Mouse (Mus musculus): ENCODE results near the gene Vmn1r205. TPM values are rescaled to one million over a fixed set of nuclear protein-coding genes. Genes with fewer than 3 reads are reported as not detected.
"Not testable (repeated sequence)": the region's sequence is repeated elsewhere in the genome, so short reads cannot be mapped to it uniquely, and the experiment has no call there.

The Vmn1r205 gene
- not detected in 2 replicates for polyA plus RNA-seq (2016; fragmentation: Nextera tagmentation; extraction: Ambion mirVana)

GRCm38 (mm10) chr13:22592900-22593299, at the start of gene Vmn1r205:
Gene Vmn1r205 (minus strand): TSS chr13:22593000.
- H3K4me3 ChIP-seq (replicated peaks) = no peak within 1 kb of the TSS
- no peak within 1 kb of the TSS for H3K27ac ChIP-seq
- no peaks in the 10 kb centered on the region for H3K27me3 ChIP-seq
- no peaks in the 10 kb centered on the region for H3K9me3 ChIP-seq
- no peaks in the 10 kb centered on the region for H3K36me3 ChIP-seq
- 90% methylated on average over 3 of the region's 3 CpGs for WGBS
- no peaks in the 10 kb centered on the region for H3K4me1 ChIP-seq (replicated peaks)
- H3K4me2 ChIP-seq = no peak within 1 kb of the TSS
- no peak for ATAC-seq (ENCODE audit: insufficient number of reproducible peaks, insufficient read depth, low FRiP score, low TSS enrichment, low read depth)
- H3K9ac ChIP-seq (replicated peaks) = no peak within 1 kb of the TSS

GRCm38 (mm10) chr13:22624151-22624550, 31.4 kb upstream of the Vmn1r205 start, which contains the start of gene Vmn1r206:
Gene Vmn1r206 (minus strand): TSS chr13:22624251.
- not testable (repeated sequence) for H3K27ac ChIP-seq; ATAC-seq (ENCODE audit: insufficient number of reproducible peaks, insufficient read depth, low FRiP score, low TSS enrichment, low read depth); H3K9ac ChIP-seq (replicated peaks); H3K4me1 ChIP-seq (replicated peaks); H3K4me2 ChIP-seq; H3K9me3 ChIP-seq; H3K4me3 ChIP-seq (replicated peaks); H3K27me3 ChIP-seq; H3K36me3 ChIP-seq

- not testable (repeated sequence) for H3K4me2 ChIP-seq; H3K27ac ChIP-seq; H3K4me3 ChIP-seq (replicated peaks); H3K4me1 ChIP-seq (replicated peaks); H3K9me3 ChIP-seq; H3K36me3 ChIP-seq; H3K9ac ChIP-seq (replicated peaks); ATAC-seq (ENCODE audit: insufficient number of reproducible peaks, insufficient read depth, low FRiP score, low TSS enrichment, low read depth); H3K27me3 ChIP-seq
- WGBS = 83% methylated on average over 14 of the region's 14 CpGs
These were observed 9.5 kb downstream of the Vmn1r205 start for GRCm38 (mm10) chr13:22583336-22583735.

- not testable (repeated sequence) for H3K9ac ChIP-seq (replicated peaks); H3K27me3 ChIP-seq; H3K4me3 ChIP-seq (replicated peaks); H3K4me1 ChIP-seq (replicated peaks); H3K9me3 ChIP-seq; ATAC-seq (ENCODE audit: insufficient number of reproducible peaks, insufficient read depth, low FRiP score, low TSS enrichment, low read depth); H3K4me2 ChIP-seq; H3K36me3 ChIP-seq; H3K27ac ChIP-seq
- 83% methylated on average over 3 of the region's 3 CpGs for WGBS
These were observed 17.9 kb downstream of the Vmn1r205 start for GRCm38 (mm10) chr13:22574911-22575310.

- not testable (repeated sequence) for H3K9me3 ChIP-seq, H3K27me3 ChIP-seq
- 56% methylated on average over 1 of the region's 1 CpGs for WGBS
These were observed 39.9 kb downstream of the Vmn1r205 start, which contains the start of gene Vmn1r204 for GRCm38 (mm10) chr13:22552898-22553297. Gene Vmn1r204 (plus strand): TSS chr13:22553198.

More at GRCm38 (mm10) chr13:22552898-22553297, 39.9 kb downstream of the Vmn1r205 start, which contains the start of gene Vmn1r204:
- not testable (repeated sequence) for H3K36me3 ChIP-seq; ATAC-seq (ENCODE audit: insufficient number of reproducible peaks, insufficient read depth, low FRiP score, low TSS enrichment, low read depth); H3K9ac ChIP-seq (replicated peaks); H3K4me2 ChIP-seq; H3K4me3 ChIP-seq (replicated peaks); H3K27ac ChIP-seq; H3K4me1 ChIP-seq (replicated peaks)

Other genes starting within 250 kb of the Vmn1r205 start
- gene Vmn1r198, start 242.6 kb downstream of the Vmn1r205 start, polyA plus RNA-seq (2016; fragmentation: Nextera tagmentation; extraction: Ambion mirVana) = not detected in 2 replicates
- gene Vmn1r199, start 213.2 kb downstream of the Vmn1r205 start, polyA plus RNA-seq (2016; fragmentation: Nextera tagmentation; extraction: Ambion mirVana) = not detected in 2 replicates
- gene Vmn1r200, start 202.6 kb downstream of the Vmn1r205 start, polyA plus RNA-seq (2016; fragmentation: Nextera tagmentation; extraction: Ambion mirVana) = not detected in 2 replicates
- not detected in 2 replicates for gene Vmn1r201, start 121.1 kb downstream of the Vmn1r205 start, polyA plus RNA-seq (2016; fragmentation: Nextera tagmentation; extraction: Ambion mirVana)
- gene Vmn1r202, start 87.6 kb downstream of the Vmn1r205 start, polyA plus RNA-seq (2016; fragmentation: Nextera tagmentation; extraction: Ambion mirVana) = not detected in 2 replicates
- not detected in 2 replicates for gene Vmn1r203, start 74.9 kb downstream of the Vmn1r205 start, polyA plus RNA-seq (2016; fragmentation: Nextera tagmentation; extraction: Ambion mirVana)
- gene Vmn1r204, start 39.8 kb downstream of the Vmn1r205 start, polyA plus RNA-seq (2016; fragmentation: Nextera tagmentation; extraction: Ambion mirVana) = not detected in 2 replicates
- gene Vmn1r206, start 31.3 kb upstream of the Vmn1r205 start, polyA plus RNA-seq (2016; fragmentation: Nextera tagmentation; extraction: Ambion mirVana) = not detected in 2 replicates
- gene Vmn1r207-ps, start 136.6 kb upstream of the Vmn1r205 start, polyA plus RNA-seq (2016; fragmentation: Nextera tagmentation; extraction: Ambion mirVana) = not detected in 2 replicates
- gene Vmn1r208, start 184.4 kb upstream of the Vmn1r205 start, polyA plus RNA-seq (2016; fragmentation: Nextera tagmentation; extraction: Ambion mirVana) = not detected in 2 replicates
- gene Vmn1r209, start 216.7 kb upstream of the Vmn1r205 start, polyA plus RNA-seq (2016; fragmentation: Nextera tagmentation; extraction: Ambion mirVana) = not detected in 2 replicates
- gene Vmn1r210, start 238.3 kb upstream of the Vmn1r205 start, polyA plus RNA-seq (2016; fragmentation: Nextera tagmentation; extraction: Ambion mirVana) = not detected in 2 replicates

Measured in limb, embryonic 12.5 days (tissue).